Mouse (Mus musculus): ENCODE measurements around the gene Lamb1. TPM values are rescaled to one million over a fixed set of nuclear protein-coding genes. Genes with fewer than 3 reads are reported as not detected.

Lamb1 gene
- polyA plus RNA-seq, 1 experiment from 2014 or later = 13.2 TPM

DNA sequence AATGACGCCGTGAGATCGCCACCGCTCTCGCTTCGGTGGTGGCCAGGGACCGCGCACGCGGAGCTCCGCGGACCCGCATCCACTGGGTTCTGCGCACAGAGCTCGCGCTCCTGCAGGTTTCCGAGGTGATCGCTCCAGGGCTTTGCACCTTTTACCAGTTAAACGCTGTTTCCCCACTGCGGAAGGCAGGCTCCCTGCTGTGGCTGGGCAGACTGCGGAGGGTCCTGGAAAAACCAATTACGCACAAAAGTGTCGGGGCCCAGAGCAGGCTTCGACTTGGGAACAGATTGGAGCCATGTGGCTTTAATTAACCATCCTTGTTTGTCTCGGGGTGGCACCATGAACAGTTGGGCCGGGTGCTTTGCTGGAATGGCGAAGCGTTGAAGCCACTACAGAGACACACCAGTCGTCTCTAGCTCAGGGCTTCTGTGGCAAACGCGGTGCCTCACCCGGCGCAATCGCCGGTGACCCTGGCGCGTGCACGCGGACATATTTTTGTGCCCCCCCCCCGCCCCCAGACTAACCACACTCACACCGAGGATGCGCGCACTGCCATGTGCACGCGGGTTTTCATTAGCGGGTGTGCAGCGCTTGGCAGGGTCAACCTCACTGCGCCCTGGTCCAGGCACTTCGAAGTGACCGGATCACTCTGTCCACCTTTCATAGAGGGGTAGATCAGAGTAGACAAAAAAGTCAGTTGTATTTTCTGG lies 843 bp downstream of the Lamb1 start:
- H3K9me3 ChIP-seq (replicated peaks; ENCODE audit: control insufficient read depth, low read length, poor library complexity, severe bottlenecking) = no peaks in the 10 kb centered on the region
- peaks cover 9% of the 10 kb centered on the region for H3K4me1 ChIP-seq (ENCODE audit: control insufficient read depth, insufficient read depth, low read length)
- no peaks in the 10 kb centered on the region for H3K36me3 ChIP-seq (ENCODE audit: control insufficient read depth, insufficient read depth, low read length)
- H3K4me3 ChIP-seq (ENCODE audit: low read depth, low read length) = peak overlapping the region; percentile 52
- H3K4me2 ChIP-seq (ENCODE audit: low read length) = peak overlapping the region; percentile 96
- H3K9ac ChIP-seq (ENCODE audit: low read depth, low read length) = peak overlapping the region; percentile 54
- H3K27me3 ChIP-seq (ENCODE audit: control insufficient read depth, insufficient read depth, low read depth, low read length) = peaks cover 29% of the 10 kb centered on the region
- peak; percentile 79 for ATAC-seq
- H3K27ac ChIP-seq (ENCODE audit: low read length) = no peak overlapping the region
- under 1% methylated on average over 50 of the region's 50 CpGs for WGBS

DNA sequence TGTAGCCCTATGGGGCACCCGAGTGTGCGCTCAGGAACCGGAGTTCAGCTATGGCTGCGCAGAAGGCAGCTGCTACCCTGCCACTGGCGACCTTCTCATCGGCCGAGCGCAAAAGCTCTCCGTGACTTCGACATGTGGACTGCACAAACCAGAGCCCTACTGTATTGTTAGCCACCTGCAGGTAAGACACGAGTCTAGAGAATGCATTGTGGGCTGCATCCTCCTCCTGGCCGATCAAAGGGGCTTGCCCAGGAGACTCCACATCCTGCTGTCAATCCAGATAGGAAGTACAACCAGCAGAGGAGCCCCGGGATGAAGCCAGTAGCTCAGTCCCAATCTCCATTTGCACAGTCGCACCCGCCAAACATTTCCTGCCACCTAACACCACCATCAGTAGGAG lies 1.7 kb downstream of the Lamb1 start:
- ATAC-seq = 0 out of 2 replicates have a peak, but pooled peaks have one; percentile 27
- 4% methylated on average over 15 of the region's 15 CpGs for WGBS

DNA sequence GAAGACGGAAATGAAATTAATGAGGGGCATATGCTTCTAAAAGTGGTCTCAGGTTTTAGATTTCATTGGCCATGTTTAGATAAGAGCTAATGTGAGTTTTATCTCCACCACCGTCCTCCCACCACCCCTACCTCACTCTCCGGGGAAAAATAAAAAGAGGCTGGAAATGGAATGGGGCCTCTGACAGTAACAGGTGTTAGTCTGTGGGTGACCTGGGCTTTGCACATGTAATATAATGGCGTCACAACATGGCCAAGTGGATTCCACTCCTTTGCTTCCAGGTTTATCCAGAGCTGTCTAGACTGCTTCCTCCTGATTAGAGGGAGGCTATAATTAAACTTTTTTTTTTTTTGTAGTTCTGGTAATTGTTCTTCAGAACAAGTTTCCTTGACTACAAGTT lies 2.3 kb downstream of the Lamb1 start:
- H3K27me3 ChIP-seq (ENCODE audit: control insufficient read depth, insufficient read depth, low read depth, low read length) = peaks cover 29% of the 10 kb centered on the region
- no peaks in the 10 kb centered on the region for H3K9me3 ChIP-seq (replicated peaks; ENCODE audit: control insufficient read depth, low read length, poor library complexity, severe bottlenecking)
- H3K4me2 ChIP-seq (ENCODE audit: low read length) = no peak overlapping the region
- H3K9ac ChIP-seq (ENCODE audit: low read depth, low read length) = no peak overlapping the region
- no peak overlapping the region for H3K4me3 ChIP-seq (ENCODE audit: low read depth, low read length)
- WGBS = 70% methylated on average over 4 of the region's 4 CpGs
- no peaks in the 10 kb centered on the region for H3K36me3 ChIP-seq (ENCODE audit: control insufficient read depth, insufficient read depth, low read length)
- no peak for ATAC-seq
- H3K4me1 ChIP-seq (ENCODE audit: control insufficient read depth, insufficient read depth, low read length) = peaks cover 9% of the 10 kb centered on the region
- no peak overlapping the region for H3K27ac ChIP-seq (ENCODE audit: low read length)

More for the DNA sequence above, 1.7 kb downstream of the Lamb1 start:
- H3K4me1 ChIP-seq (ENCODE audit: control insufficient read depth, insufficient read depth, low read length) = peaks cover 9% of the 10 kb centered on the region
- H3K27ac ChIP-seq (ENCODE audit: low read length) = no peak overlapping the region
- H3K27me3 ChIP-seq (ENCODE audit: control insufficient read depth, insufficient read depth, low read depth, low read length) = peaks cover 29% of the 10 kb centered on the region
- peak overlapping the region; percentile 52 for H3K4me3 ChIP-seq (ENCODE audit: low read depth, low read length)
- H3K4me2 ChIP-seq (ENCODE audit: low read length) = peak overlapping the region; percentile 96
- H3K36me3 ChIP-seq (ENCODE audit: control insufficient read depth, insufficient read depth, low read length) = no peaks in the 10 kb centered on the region
- peak overlapping the region; percentile 54 for H3K9ac ChIP-seq (ENCODE audit: low read depth, low read length)
- no peaks in the 10 kb centered on the region for H3K9me3 ChIP-seq (replicated peaks; ENCODE audit: control insufficient read depth, low read length, poor library complexity, severe bottlenecking)

DNA sequence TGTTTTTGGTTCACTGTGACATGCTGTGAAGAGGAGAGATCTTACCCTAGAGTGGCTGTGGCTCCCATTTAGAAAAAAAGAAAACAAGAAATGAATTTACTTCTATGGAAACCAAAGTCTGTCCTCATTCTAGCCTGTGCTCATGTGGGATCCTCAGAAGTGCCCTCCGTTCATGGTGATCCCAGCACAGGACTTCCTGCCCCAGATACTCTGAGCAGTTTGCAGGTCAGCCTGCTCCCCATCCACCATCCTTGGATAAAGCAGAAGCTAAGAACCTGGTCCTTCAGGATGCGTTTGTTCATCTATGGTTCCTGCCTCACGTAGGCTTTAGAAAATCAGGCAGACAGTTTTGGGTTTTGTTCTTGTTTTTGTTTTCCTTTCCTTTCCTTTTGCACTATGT lies 3.3 kb downstream of the Lamb1 start:
- H3K27ac ChIP-seq (ENCODE audit: low read length) = no peak overlapping the region
- H3K4me2 ChIP-seq (ENCODE audit: low read length) = no peak overlapping the region
- no peak overlapping the region for H3K9ac ChIP-seq (ENCODE audit: low read depth, low read length)
- peaks cover 28% of the 10 kb centered on the region for H3K27me3 ChIP-seq (ENCODE audit: control insufficient read depth, insufficient read depth, low read depth, low read length)
- no peak overlapping the region for H3K4me3 ChIP-seq (ENCODE audit: low read depth, low read length)
- peaks cover 9% of the 10 kb centered on the region for H3K4me1 ChIP-seq (ENCODE audit: control insufficient read depth, insufficient read depth, low read length)
- no peak for ATAC-seq
- no peaks in the 10 kb centered on the region for H3K36me3 ChIP-seq (ENCODE audit: control insufficient read depth, insufficient read depth, low read length)
- WGBS = 74% methylated on average over 3 of the region's 3 CpGs
- H3K9me3 ChIP-seq (replicated peaks; ENCODE audit: control insufficient read depth, low read length, poor library complexity, severe bottlenecking) = no peaks in the 10 kb centered on the region

DNA sequence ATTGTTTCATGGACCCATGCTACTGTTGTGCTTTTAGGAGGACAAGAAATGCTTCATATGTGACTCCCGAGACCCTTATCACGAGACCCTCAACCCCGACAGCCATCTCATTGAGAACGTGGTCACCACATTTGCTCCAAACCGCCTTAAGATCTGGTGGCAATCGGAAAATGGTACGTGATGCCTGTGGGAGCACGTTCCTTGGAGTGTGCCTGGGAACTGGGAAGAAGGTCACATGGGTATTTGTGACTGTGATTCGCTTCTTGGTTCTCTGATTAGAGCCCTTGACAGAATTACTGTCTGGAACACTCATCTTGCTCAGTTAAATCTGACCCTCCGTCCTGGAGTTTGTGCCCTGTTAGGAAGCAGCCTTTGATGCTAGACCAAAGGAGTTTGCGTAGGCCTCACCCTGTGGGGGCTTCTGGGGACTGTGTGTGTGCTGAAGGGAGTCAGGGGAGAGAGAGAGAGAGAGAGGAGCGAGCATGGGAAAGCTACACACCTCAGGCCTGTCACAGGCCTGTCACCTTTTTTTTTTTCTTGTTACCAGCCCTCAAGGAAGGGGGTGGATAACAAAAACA lies 4.1 kb downstream of the Lamb1 start:
- WGBS = 70% methylated on average over 12 of the region's 12 CpGs
- Histone ChIP-seq H3K27ac (ENCODE audit: low read length) (no peak overlapping the region), H3K27me3 (ENCODE audit: control insufficient read depth, insufficient read depth, low read depth, low read length) (peaks cover 22% of the 10 kb centered on the region), H3K4me2 (ENCODE audit: low read length) (no peak overlapping the region), H3K36me3 (ENCODE audit: control insufficient read depth, insufficient read depth, low read length) (no peaks in the 10 kb centered on the region), H3K9me3 (replicated peaks; ENCODE audit: control insufficient read depth, low read length, poor library complexity, severe bottlenecking) (no peaks in the 10 kb centered on the region), H3K9ac (ENCODE audit: low read depth, low read length) (no peak overlapping the region), H3K4me3 (ENCODE audit: low read depth, low read length) (no peak overlapping the region), H3K4me1 (ENCODE audit: control insufficient read depth, insufficient read depth, low read length) (peaks cover 9% of the 10 kb centered on the region)
- ATAC-seq = no peak

DNA sequence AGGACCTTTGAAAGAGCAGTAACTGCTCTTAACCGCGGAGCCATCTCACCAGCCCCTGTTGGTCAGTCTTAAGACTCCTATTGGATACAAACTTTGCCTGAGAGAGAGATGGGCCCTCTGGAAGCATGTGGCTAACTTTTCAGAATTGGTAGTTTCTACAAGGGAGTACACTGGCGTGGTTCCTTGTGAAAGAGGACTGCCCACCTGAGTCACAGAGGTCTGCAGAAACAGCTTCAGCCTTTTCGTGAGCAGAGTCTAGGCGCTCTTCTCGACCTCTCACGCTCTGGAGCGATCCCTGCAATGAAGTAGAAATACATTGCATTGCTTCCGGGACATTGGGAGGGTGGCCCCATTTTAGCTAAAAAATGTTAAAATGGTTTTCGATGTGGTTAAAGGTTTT lies 5.3 kb downstream of the Lamb1 start:
- no peak overlapping the region for H3K9ac ChIP-seq (ENCODE audit: low read depth, low read length)
- 88% methylated on average over 10 of the region's 10 CpGs for WGBS
- no peak for ATAC-seq
- H3K4me2 ChIP-seq (ENCODE audit: low read length) = no peak overlapping the region
- H3K4me3 ChIP-seq (ENCODE audit: low read depth, low read length) = no peak overlapping the region
- H3K27ac ChIP-seq (ENCODE audit: low read length) = no peak overlapping the region
- H3K4me1 ChIP-seq (ENCODE audit: control insufficient read depth, insufficient read depth, low read length) = peaks cover 7% of the 10 kb centered on the region
- no peaks in the 10 kb centered on the region for H3K9me3 ChIP-seq (replicated peaks; ENCODE audit: control insufficient read depth, low read length, poor library complexity, severe bottlenecking)
- peaks cover 13% of the 10 kb centered on the region for H3K27me3 ChIP-seq (ENCODE audit: control insufficient read depth, insufficient read depth, low read depth, low read length)
- H3K36me3 ChIP-seq (ENCODE audit: control insufficient read depth, insufficient read depth, low read length) = no peaks in the 10 kb centered on the region

DNA sequence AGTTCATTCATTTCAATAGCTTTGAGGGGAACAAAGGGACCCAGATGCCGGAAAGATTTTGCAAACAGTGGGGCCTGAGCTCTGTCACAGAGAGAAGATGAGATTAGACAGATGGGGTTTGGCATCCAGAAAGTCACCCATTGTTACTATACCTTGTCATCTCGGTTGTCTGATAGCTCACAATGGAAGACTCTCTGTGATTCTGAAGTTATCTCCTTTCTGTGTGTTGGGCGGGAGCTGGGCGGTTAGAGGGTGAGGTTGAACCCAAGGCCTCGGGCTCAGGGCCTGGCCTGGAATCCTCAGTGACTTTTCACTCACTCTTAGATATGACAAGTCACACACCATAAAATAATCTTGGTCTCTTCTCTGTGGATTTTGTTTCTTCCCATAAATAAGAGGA lies 5.7 kb downstream of the Lamb1 start:
- Histone ChIP-seq H3K36me3 (ENCODE audit: control insufficient read depth, insufficient read depth, low read length) (no peaks in the 10 kb centered on the region), H3K27ac (ENCODE audit: low read length) (no peak overlapping the region), H3K9me3 (replicated peaks; ENCODE audit: control insufficient read depth, low read length, poor library complexity, severe bottlenecking) (no peaks in the 10 kb centered on the region), H3K27me3 (ENCODE audit: control insufficient read depth, insufficient read depth, low read depth, low read length) (peaks cover 8% of the 10 kb centered on the region), H3K4me3 (ENCODE audit: low read depth, low read length) (no peak overlapping the region), H3K9ac (ENCODE audit: low read depth, low read length) (no peak overlapping the region), H3K4me2 (ENCODE audit: low read length) (no peak overlapping the region), H3K4me1 (ENCODE audit: control insufficient read depth, insufficient read depth, low read length) (peaks cover 7% of the 10 kb centered on the region)
- WGBS = 65% methylated on average over 5 of the region's 5 CpGs
- no peak for ATAC-seq

DNA sequence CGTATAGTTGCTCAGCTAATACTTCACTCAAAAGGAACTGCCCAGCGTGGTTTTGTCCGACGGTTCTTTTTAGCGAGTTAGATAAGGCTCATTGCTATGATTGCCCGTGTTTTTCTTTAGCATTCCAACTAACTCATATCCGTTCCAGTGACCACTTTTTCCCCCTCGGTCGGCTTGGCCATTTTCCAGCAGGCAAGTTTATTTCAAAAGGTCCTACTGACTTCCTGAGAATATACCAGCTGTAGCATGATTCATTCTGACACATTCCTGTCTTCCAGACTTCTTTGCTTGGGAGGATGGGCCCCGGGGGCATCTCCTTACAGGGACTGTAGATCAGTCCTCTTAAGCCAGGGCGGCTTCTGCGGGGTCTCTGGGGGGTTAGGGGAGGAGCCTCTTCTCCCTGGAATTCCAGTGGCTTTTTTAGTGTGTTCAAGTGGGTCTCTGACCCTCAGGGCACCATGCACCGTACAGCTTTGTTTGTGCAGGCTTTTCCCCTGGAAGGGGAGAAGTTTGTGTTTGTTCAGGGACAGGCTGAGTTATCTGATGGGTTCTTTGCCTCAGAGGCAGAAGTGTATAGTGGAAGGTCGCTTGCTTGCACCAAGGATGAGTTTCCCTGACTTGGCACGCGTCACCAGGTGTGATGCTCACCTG lies 6.5 kb downstream of the Lamb1 start:
- WGBS = 60% methylated on average over 16 of the region's 16 CpGs
- H3K9me3 ChIP-seq (replicated peaks; ENCODE audit: control insufficient read depth, low read length, poor library complexity, severe bottlenecking) = no peaks in the 10 kb centered on the region
- H3K27ac ChIP-seq (ENCODE audit: low read length) = no peak overlapping the region
- no peak for ATAC-seq
- no peak overlapping the region for H3K4me2 ChIP-seq (ENCODE audit: low read length)
- H3K27me3 ChIP-seq (ENCODE audit: control insufficient read depth, insufficient read depth, low read depth, low read length) = peaks cover 3% of the 10 kb centered on the region; the same call in 1 of the 2 replicates
- H3K4me1 ChIP-seq (ENCODE audit: control insufficient read depth, insufficient read depth, low read length) = peaks cover 5% of the 10 kb centered on the region
- H3K9ac ChIP-seq (ENCODE audit: low read depth, low read length) = no peak overlapping the region
- H3K4me3 ChIP-seq (ENCODE audit: low read depth, low read length) = no peak overlapping the region
- no peaks in the 10 kb centered on the region for H3K36me3 ChIP-seq (ENCODE audit: control insufficient read depth, insufficient read depth, low read length)
